Mouse (Mus musculus) adrenal gland, postnatal 10 days (tissue): ENCODE results near the gene Fbxo34. TPM values are rescaled to one million over a fixed set of nuclear protein-coding genes. Genes with fewer than 3 reads are reported as not detected.
"Not testable (repeated sequence)": the region's sequence is repeated elsewhere in the genome, so short reads cannot be mapped to it uniquely, and the experiment has no call there.

ENCODE experiments used
- DNase-seq: peaks from one replicate; pipeline ENCODE4 v3.0.0; 2021; ENCODE audit warnings: mixed read lengths
- total RNA-seq, 2 experiments: library from RNA; stranded (reverse); gene quantifications; 2 replicates each; pipeline ENCODE4 v1.2.3; 2021

The Fbxo34 gene
- total RNA-seq, 2 experiments from 2014 or later, result 21.5 to 24.5 TPM

GRCm38 (mm10) chr14:47560714-47561113 is 110.5 kb downstream of the Fbxo34 start:
- DNase-seq, result no peak

DNA sequence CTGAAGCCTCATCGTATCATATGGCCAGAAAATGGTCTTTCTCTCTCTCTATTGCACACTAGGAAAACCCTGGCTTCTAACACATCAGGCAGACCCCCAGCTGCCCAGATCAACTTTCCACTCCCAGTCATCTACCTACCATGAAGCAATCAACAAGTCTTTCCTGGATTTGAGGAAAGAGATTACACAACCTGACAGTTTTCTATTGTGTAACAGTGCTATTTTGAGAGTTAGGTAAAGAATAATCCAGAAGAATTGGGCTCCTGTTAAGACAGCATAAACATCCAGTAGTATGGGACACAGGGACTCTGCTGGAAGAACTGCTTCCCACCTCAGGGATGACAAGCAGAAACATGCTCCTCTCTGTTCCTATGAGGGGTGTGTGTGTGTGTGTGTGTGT is 112.3 kb downstream of the Fbxo34 start:
- DNase-seq, result no peak

DNA sequence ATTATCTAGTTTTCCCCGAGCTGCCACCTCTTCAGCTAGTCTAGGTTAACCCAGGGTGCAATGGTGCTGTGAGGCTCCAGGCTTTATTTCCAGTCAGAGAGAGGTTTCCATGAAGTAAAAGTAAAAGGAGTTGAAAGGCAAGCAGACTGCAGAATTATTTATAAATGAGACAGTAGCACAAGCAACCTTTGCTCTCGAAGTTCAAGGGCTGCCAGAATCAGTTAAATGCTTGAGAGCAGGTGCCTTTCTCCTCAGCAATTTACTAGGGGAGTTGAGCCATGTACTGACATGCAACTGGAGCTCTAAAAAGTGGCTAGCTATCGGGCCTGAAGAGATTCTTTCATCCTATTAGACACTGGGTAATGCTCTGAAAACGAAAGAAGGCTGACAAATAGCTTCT is 112.9 kb downstream of the Fbxo34 start:
- no peak for DNase-seq

DNA sequence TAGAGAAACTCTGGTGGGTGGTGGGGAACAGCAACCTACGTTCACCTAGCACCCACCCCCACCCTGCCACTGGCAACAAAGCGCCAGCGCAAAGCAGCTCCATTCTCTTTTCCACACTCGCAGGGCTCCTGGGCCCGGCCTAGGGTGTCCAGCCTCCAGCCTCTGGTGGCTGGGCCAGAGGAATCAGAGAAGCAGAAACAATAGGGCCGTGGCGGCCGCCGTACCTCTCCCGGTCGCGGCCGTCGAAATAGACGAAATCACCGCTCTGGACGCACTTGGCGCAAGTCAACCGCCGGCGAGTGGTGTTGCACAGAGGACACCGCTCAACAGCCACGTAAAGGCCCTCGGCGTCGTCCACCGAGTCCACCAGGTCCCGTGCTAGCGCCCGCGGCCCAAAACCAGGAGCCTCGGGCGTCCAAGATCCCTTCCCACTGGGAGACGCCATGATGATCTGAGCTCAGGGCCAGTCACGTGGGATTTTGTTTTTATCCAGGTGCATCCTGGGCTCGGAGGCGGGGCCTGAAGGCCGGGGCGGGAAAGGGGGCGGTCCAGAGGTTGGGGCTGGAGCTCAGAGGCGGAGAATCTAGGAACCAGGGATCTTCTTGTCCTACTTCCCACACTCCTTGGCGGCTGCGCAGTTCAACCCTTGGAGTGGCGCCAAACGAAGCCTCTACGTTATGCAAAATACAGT is 117.9 kb downstream of the Fbxo34 start:
- peak; percentile 98 for DNase-seq

DNA sequence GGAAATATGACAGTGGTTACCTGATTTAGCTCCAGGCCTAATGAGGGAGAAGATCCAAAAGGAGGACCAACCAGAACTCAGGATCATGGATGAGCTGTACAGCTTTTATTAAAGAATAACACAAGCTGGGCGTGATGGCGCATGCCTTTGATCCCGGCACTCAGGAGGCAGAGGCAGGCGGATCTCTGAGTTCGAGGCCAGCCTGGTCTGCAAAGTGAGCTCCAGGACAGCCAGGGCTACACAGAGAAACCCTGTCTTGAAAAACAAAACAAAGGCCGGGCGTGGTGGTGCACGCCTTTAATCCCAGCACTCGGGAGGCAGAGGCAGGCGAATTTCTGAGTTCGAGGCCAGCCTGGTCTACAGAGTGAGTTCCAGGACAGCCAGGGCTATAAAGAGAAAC is 120.3 kb downstream of the Fbxo34 start, which contains the start of gene Atg14:
Gene Atg14 (minus strand): TSS at position 101 of the 400 bp plus-strand sequence.
- not testable (repeated sequence) for DNase-seq

- no peak for DNase-seq
These were observed 122.5 kb downstream of the Fbxo34 start for GRCm38 (mm10) chr14:47572707-47573106.

- no peak for DNase-seq
These were observed 124.5 kb downstream of the Fbxo34 start for GRCm38 (mm10) chr14:47574721-47575120.

GRCm38 (mm10) chr14:47576687-47577086 is 126.5 kb downstream of the Fbxo34 start:
- DNase-seq, result no peak

GRCm38 (mm10) chr14:47578086-47578485 is 127.9 kb downstream of the Fbxo34 start:
- peak; percentile 78 for DNase-seq

GRCm38 (mm10) chr14:47581280-47581679 is 131.1 kb downstream of the Fbxo34 start:
- no peak for DNase-seq

Other genes starting within 250 kb of the Fbxo34 start
- gene Wdhd1, start 173.6 kb upstream of the Fbxo34 start, total RNA-seq, result 10 to 100 TPM in 1 of 2 experiments, 1 to 10 TPM in 1; 6.9 to 10.0 TPM
- 10 to 100 TPM; 18.8 to 19.7 TPM for gene Socs4, start 173.5 kb upstream of the Fbxo34 start, total RNA-seq
- gene Mapk1ip1l, start 152.2 kb upstream of the Fbxo34 start, total RNA-seq, result 10 to 100 TPM; 69.9 to 75.9 TPM
- gene Lgals3, start 82.7 kb upstream of the Fbxo34 start, total RNA-seq, result 1 to 10 TPM; 6.9 to 7.0 TPM
- gene Dlgap5, start 32.0 kb upstream of the Fbxo34 start, total RNA-seq, result 10 to 100 TPM in 1 of 2 experiments, 1 to 10 TPM in 1; 9.4 to 12.9 TPM
- gene Atg14, start 120.2 kb downstream of the Fbxo34 start, total RNA-seq, result 10 to 100 TPM; 10.3 to 14.2 TPM
- 10 to 100 TPM; 53.1 to 83.3 TPM for gene Ktn1, start 198.0 kb downstream of the Fbxo34 start, total RNA-seq